Mouse (Mus musculus): ENCODE data around the gene Nr3c2. TPM values are rescaled to one million over a fixed set of nuclear protein-coding genes. Genes with fewer than 3 reads are reported as not detected.

The Nr3c2 gene
- polyA plus RNA-seq, 1 experiment from 2014 or later: 1.6 TPM

DNA sequence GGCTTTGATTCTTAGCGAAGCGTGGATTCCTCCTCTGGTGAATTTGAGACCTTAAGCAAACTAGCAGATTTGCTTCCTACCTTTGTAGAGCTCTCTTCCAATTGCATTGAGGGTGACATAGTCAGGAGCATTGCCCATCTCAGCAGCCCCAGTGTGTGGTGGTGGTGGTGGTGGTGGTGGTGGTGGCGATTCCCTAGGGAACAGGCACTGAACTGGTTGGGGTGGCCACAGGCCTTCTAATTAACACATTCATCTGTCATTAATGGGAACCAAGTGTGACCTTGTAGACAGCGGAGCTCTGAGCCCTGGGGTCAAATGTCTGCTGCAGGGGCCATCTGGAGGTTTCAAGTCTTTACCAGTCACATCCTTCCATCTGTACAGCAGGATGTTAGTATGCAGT, 277.1 kb downstream of the Nr3c2 start:
- DNase-seq (no peak), ATAC-seq (ENCODE audit: low FRiP score, low TSS enrichment) (no peak)
- no peaks in the 10 kb centered on the region for H3K36me3 ChIP-seq (ENCODE audit: control insufficient read depth, insufficient read depth, low read length)
- H3K9me3 ChIP-seq (ENCODE audit: control insufficient read depth, low read length): no peaks in the 10 kb centered on the region
- H3K9ac ChIP-seq (replicated peaks; ENCODE audit: low read length): no peak overlapping the region
- H3K4me3 ChIP-seq (replicated peaks; ENCODE audit: low read depth, low read length): no peak overlapping the region
- WGBS: 78% methylated on average over 4 of the region's 4 CpGs
- no peaks in the 10 kb centered on the region for H3K27me3 ChIP-seq (ENCODE audit: control insufficient read depth, insufficient read depth, low read length)
- H3K4me1 ChIP-seq (ENCODE audit: control insufficient read depth, insufficient read depth, low read length): no peaks in the 10 kb centered on the region
- no peak overlapping the region for H3K4me2 ChIP-seq (ENCODE audit: low read length)
- H3K27ac ChIP-seq (replicated peaks; ENCODE audit: low read depth, low read length): no peak overlapping the region

DNA sequence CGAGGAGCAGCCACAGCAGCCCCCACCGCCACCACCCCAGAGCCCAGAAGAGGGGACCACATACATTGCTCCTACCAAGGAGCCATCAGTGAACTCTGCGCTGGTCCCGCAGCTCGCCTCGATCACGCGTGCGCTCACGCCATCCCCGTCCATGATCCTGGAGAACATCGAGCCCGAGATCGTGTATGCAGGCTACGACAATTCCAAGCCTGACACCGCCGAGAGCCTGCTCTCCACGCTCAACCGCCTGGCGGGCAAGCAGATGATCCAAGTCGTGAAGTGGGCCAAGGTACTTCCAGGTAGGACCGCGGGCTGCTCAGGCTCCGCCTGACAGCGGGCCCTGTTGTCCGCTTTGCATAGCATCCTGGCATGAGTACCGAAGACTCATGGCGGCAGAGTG, 286.6 kb downstream of the Nr3c2 start:
- H3K4me2 ChIP-seq (ENCODE audit: low read length): no peak overlapping the region
- H3K4me3 ChIP-seq (replicated peaks; ENCODE audit: low read depth, low read length): no peak overlapping the region
- no peak for ATAC-seq (ENCODE audit: low FRiP score, low TSS enrichment)
- H3K4me1 ChIP-seq (ENCODE audit: control insufficient read depth, insufficient read depth, low read length): no peaks in the 10 kb centered on the region
- no peak overlapping the region for H3K27ac ChIP-seq (replicated peaks; ENCODE audit: low read depth, low read length)
- no peak overlapping the region for H3K9ac ChIP-seq (replicated peaks; ENCODE audit: low read length)
- WGBS: 94% methylated on average over 28 of the region's 28 CpGs
- DNase-seq: no peak
- H3K36me3 ChIP-seq (ENCODE audit: control insufficient read depth, insufficient read depth, low read length): no peaks in the 10 kb centered on the region
- H3K9me3 ChIP-seq (ENCODE audit: control insufficient read depth, low read length): no peaks in the 10 kb centered on the region
- no peaks in the 10 kb centered on the region for H3K27me3 ChIP-seq (ENCODE audit: control insufficient read depth, insufficient read depth, low read length)

DNA sequence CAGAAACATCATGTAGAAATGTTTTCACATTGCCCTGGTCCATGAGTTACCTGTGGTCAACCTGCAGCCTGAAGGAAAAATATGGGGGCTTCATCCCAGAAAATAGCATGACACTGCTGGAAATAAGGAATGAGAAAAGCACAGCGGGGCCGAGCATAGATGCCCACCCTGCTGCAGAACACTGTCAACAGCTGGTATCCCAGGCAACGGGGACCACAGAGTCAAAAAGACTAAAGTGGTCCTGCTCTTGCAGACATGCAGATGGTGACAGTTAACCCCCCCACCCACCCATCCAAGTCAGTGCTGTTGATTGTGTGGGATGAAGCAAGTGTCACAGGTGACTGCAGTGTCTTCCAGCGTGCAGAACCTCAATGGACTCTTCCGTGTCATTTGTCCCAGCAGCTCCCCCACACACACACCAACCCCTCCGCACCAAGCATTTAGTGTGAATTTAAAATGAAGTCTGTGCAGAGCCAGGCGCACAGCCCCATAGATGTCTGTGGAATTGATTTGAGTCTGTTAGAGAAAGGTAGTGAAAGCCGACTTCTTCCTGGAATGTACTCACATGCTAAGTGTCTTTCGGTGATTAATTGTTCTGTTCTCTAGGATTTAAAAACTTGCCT, 287.8 kb downstream of the Nr3c2 start:
- no peaks in the 10 kb centered on the region for H3K9me3 ChIP-seq (ENCODE audit: control insufficient read depth, low read length)
- H3K27me3 ChIP-seq (ENCODE audit: control insufficient read depth, insufficient read depth, low read length): no peaks in the 10 kb centered on the region
- no peak overlapping the region for H3K4me3 ChIP-seq (replicated peaks; ENCODE audit: low read depth, low read length)
- no peaks in the 10 kb centered on the region for H3K36me3 ChIP-seq (ENCODE audit: control insufficient read depth, insufficient read depth, low read length)
- H3K27ac ChIP-seq (replicated peaks; ENCODE audit: low read depth, low read length): no peak overlapping the region
- whole genome bisulfite sequencing: 75% methylated on average over 9 of the region's 9 CpGs
- DNase-seq: peak; percentile 5
- no peak for ATAC-seq (ENCODE audit: low FRiP score, low TSS enrichment)
- no peaks in the 10 kb centered on the region for H3K4me1 ChIP-seq (ENCODE audit: control insufficient read depth, insufficient read depth, low read length)
- no peak overlapping the region for H3K9ac ChIP-seq (replicated peaks; ENCODE audit: low read length)
- H3K4me2 ChIP-seq (ENCODE audit: low read length): no peak overlapping the region

DNA sequence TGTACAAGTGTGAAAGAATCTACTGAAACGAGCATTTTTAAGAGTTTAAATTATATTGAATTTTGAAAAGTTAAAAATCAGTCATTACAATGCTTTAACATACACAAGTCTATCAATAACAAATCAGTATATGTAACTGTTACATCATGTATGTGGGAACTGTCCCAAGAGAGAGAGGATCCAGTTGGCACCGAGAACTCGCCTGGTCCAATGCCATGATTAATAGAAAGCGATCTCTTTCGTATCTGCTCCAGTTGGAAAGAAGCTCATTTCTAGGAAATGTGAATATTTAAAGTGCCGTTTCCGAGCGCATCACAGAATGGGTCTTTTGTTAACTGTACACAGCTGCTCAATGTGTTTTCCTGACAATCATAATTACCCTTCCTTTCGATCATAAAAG, 288.5 kb downstream of the Nr3c2 start:
- H3K9ac ChIP-seq (replicated peaks; ENCODE audit: low read length): no peak overlapping the region
- H3K4me3 ChIP-seq (replicated peaks; ENCODE audit: low read depth, low read length): no peak overlapping the region
- no peaks in the 10 kb centered on the region for H3K9me3 ChIP-seq (ENCODE audit: control insufficient read depth, low read length)
- no peaks in the 10 kb centered on the region for H3K4me1 ChIP-seq (ENCODE audit: control insufficient read depth, insufficient read depth, low read length)
- ATAC-seq (ENCODE audit: low FRiP score, low TSS enrichment) (no peak), DNase-seq (no peak)
- no peaks in the 10 kb centered on the region for H3K27me3 ChIP-seq (ENCODE audit: control insufficient read depth, insufficient read depth, low read length)
- WGBS: 78% methylated on average over 9 of the region's 9 CpGs
- no peak overlapping the region for H3K27ac ChIP-seq (replicated peaks; ENCODE audit: low read depth, low read length)
- no peaks in the 10 kb centered on the region for H3K36me3 ChIP-seq (ENCODE audit: control insufficient read depth, insufficient read depth, low read length)
- no peak overlapping the region for H3K4me2 ChIP-seq (ENCODE audit: low read length)

DNA sequence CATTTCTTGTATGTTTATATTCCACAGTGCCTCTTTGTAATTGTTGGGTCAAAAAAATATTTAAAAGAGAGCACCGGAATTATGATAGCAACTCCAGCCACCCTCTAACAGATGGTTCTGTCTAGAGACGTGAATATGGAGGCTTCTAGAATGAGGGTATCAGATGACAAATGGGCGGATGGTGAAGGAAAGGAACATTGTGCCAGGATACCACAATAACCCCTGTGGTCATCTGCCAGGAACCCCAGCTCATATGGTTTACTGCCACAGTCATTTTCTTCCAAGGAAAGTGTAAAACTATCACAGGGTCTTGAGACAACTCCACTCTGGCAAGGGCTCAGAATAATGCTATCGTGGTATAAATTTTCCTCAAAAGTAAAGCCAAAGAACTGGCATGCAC, 289.1 kb downstream of the Nr3c2 start:
- Histone ChIP-seq H3K4me3 (replicated peaks; ENCODE audit: low read depth, low read length) (no peak overlapping the region), H3K9ac (replicated peaks; ENCODE audit: low read length) (no peak overlapping the region), H3K27ac (replicated peaks; ENCODE audit: low read depth, low read length) (no peak overlapping the region), H3K4me2 (ENCODE audit: low read length) (no peak overlapping the region), H3K9me3 (ENCODE audit: control insufficient read depth, low read length) (no peaks in the 10 kb centered on the region), H3K27me3 (ENCODE audit: control insufficient read depth, insufficient read depth, low read length) (no peaks in the 10 kb centered on the region), H3K4me1 (ENCODE audit: control insufficient read depth, insufficient read depth, low read length) (no peaks in the 10 kb centered on the region), H3K36me3 (ENCODE audit: control insufficient read depth, insufficient read depth, low read length) (no peaks in the 10 kb centered on the region)
- no peak for ATAC-seq (ENCODE audit: low FRiP score, low TSS enrichment)
- WGBS: 81% methylated on average over 4 of the region's 4 CpGs
- DNase-seq: no peak

DNA sequence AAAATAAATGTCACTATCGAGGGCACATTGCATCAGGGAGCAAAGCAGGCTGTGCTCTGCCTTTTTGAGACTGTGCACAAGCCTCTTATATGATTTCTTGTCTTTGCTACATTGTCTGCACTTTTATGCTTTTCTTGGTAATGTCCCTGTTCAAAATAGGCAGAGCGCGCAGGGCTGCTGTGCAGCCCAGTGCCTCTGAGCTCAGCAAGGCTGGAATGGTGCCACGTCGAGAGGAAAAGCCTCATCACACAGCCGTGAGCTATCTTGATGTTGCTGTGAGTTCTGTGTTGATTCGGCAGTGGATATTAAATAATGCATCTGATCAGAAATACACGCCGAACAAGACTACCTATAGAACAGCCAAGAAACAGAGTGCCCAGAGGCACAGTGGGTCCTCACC, 290.1 kb downstream of the Nr3c2 start:
- peak; percentile 9 for DNase-seq

DNA sequence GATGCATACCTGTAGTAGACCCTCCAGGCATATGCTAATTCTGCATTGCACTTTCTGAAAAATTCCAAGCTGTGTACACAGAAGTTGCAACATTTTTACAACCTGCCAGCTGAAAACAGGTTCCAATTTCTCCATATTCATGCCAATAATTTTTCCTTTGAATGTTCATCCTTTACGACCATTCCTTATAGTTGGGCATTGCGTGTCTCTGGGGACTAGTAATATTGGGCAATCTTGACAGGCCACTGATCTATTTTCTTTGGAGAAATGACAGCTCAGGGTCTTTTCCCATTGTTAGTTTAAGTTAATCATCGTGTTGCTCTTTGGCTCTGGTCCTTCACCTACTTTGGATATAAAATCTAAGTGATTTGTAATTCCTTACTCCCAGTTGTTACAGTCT, 291.2 kb downstream of the Nr3c2 start:
- no peak overlapping the region for H3K27ac ChIP-seq (replicated peaks; ENCODE audit: low read depth, low read length)
- ATAC-seq (ENCODE audit: low FRiP score, low TSS enrichment) (no peak), DNase-seq (no peak)
- no peak overlapping the region for H3K4me3 ChIP-seq (replicated peaks; ENCODE audit: low read depth, low read length)
- H3K27me3 ChIP-seq (ENCODE audit: control insufficient read depth, insufficient read depth, low read length): no peaks in the 10 kb centered on the region
- no peaks in the 10 kb centered on the region for H3K9me3 ChIP-seq (ENCODE audit: control insufficient read depth, low read length)
- H3K4me2 ChIP-seq (ENCODE audit: low read length): no peak overlapping the region
- no peaks in the 10 kb centered on the region for H3K36me3 ChIP-seq (ENCODE audit: control insufficient read depth, insufficient read depth, low read length)
- H3K4me1 ChIP-seq (ENCODE audit: control insufficient read depth, insufficient read depth, low read length): no peaks in the 10 kb centered on the region
- 84% methylated on average over 3 of the region's 3 CpGs for WGBS
- no peak overlapping the region for H3K9ac ChIP-seq (replicated peaks; ENCODE audit: low read length)

More for the DNA sequence above, 290.1 kb downstream of the Nr3c2 start:
- Histone ChIP-seq H3K4me3 (replicated peaks; ENCODE audit: low read depth, low read length) (no peak overlapping the region), H3K36me3 (ENCODE audit: control insufficient read depth, insufficient read depth, low read length) (no peaks in the 10 kb centered on the region), H3K9me3 (ENCODE audit: control insufficient read depth, low read length) (no peaks in the 10 kb centered on the region), H3K4me1 (ENCODE audit: control insufficient read depth, insufficient read depth, low read length) (no peaks in the 10 kb centered on the region), H3K27me3 (ENCODE audit: control insufficient read depth, insufficient read depth, low read length) (no peaks in the 10 kb centered on the region), H3K27ac (replicated peaks; ENCODE audit: low read depth, low read length) (no peak overlapping the region), H3K4me2 (ENCODE audit: low read length) (no peak overlapping the region), H3K9ac (replicated peaks; ENCODE audit: low read length) (no peak overlapping the region)
- ATAC-seq (ENCODE audit: low FRiP score, low TSS enrichment): no peak
- 85% methylated on average over 9 of the region's 9 CpGs for WGBS

DNA sequence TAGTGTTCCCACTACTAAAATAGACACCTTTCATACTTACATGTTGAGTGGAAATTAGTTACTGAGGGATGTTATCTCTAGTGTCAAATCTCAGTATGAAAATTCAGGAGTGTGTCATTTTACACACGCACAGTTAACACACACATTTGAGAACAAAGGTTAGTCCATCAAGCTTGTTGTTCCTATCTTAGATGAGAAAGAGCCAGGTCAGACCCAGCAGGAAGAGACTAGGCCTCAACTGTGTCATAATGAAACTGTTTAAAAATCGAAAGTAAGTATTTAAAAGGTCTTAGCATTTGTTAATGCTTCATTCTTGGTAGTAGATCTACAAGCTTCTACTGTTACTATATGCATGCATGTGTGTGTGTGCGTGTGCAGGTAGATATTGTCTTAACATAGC, 310.1 kb downstream of the Nr3c2 start:
- no peak overlapping the region for H3K9ac ChIP-seq (replicated peaks; ENCODE audit: low read length)
- WGBS: 88% methylated on average over 3 of the region's 3 CpGs
- no peak overlapping the region for H3K27ac ChIP-seq (replicated peaks; ENCODE audit: low read depth, low read length)
- no peaks in the 10 kb centered on the region for H3K27me3 ChIP-seq (ENCODE audit: control insufficient read depth, insufficient read depth, low read length)
- no peak overlapping the region for H3K4me2 ChIP-seq (ENCODE audit: low read length)
- ATAC-seq (ENCODE audit: low FRiP score, low TSS enrichment): no peak
- DNase-seq: no peak
- H3K9me3 ChIP-seq (ENCODE audit: control insufficient read depth, low read length): no peaks in the 10 kb centered on the region
- H3K4me3 ChIP-seq (replicated peaks; ENCODE audit: low read depth, low read length): no peak overlapping the region
- no peaks in the 10 kb centered on the region for H3K4me1 ChIP-seq (ENCODE audit: control insufficient read depth, insufficient read depth, low read length)
- no peaks in the 10 kb centered on the region for H3K36me3 ChIP-seq (ENCODE audit: control insufficient read depth, insufficient read depth, low read length)

DNA sequence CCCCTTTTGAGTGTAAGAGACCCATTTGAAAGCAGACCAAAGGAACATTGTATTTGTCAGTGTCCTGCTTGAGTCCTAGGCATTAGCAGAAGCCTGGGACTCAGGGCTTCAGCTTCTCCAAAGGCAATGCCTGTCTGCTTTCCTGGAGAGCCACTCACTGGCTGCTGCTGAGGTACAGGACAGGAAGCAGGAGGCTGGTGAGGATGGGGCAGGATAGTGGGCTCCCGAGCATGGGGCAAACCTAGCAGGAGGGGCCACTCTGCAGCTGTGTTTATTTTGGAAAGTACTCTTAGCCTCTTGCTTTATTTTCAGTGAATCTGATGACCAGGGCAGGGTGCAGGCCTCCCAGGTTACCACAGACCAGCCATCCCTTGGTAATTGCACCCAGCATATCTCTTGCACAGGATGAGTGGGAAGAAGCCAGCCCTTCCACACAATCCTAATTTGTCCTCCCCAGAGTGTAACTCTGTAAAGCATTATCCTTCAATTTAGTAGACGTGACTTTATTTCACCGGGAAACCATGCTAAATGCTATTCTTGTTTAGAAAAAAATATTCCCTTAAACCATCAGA, 314.7 kb downstream of the Nr3c2 start:
- H3K9me3 ChIP-seq (ENCODE audit: control insufficient read depth, low read length): no peaks in the 10 kb centered on the region
- H3K4me3 ChIP-seq (replicated peaks; ENCODE audit: low read depth, low read length): no peak overlapping the region
- no peaks in the 10 kb centered on the region for H3K36me3 ChIP-seq (ENCODE audit: control insufficient read depth, insufficient read depth, low read length)
- no peaks in the 10 kb centered on the region for H3K4me1 ChIP-seq (ENCODE audit: control insufficient read depth, insufficient read depth, low read length)
- no peak overlapping the region for H3K4me2 ChIP-seq (ENCODE audit: low read length)
- H3K9ac ChIP-seq (replicated peaks; ENCODE audit: low read length): no peak overlapping the region
- ATAC-seq (ENCODE audit: low FRiP score, low TSS enrichment): no peak
- 84% methylated on average over 3 of the region's 3 CpGs for WGBS
- no peak for DNase-seq
- no peak overlapping the region for H3K27ac ChIP-seq (replicated peaks; ENCODE audit: low read depth, low read length)
- H3K27me3 ChIP-seq (ENCODE audit: control insufficient read depth, insufficient read depth, low read length): no peaks in the 10 kb centered on the region

Data from midbrain, embryonic 14.5 days (tissue).